Mouse (Mus musculus) sigmoid colon, adult 10 weeks (tissue): Measurements from ENCODE around the gene Bri3bp. TPM values are rescaled to one million over a fixed set of nuclear protein-coding genes. Genes with fewer than 3 reads are reported as not detected.

Experiments
- polyA plus RNA-seq: library from polyadenylated mRNA; stranded (reverse); fragments of 350-450 nt; fragmentation: Illumina TruSeq; extraction: RNeasy Lipid Tissue Mini Kit (QIAGEN cat#74804); gene quantifications from one replicate; pipeline ENCODE4 v1.2.3, GENCODE M21; 2014; ENCODE audit warnings: low read depth, low replicate concordance

Gene Bri3bp
- 5.4 TPM for polyA plus RNA-seq

DNA sequence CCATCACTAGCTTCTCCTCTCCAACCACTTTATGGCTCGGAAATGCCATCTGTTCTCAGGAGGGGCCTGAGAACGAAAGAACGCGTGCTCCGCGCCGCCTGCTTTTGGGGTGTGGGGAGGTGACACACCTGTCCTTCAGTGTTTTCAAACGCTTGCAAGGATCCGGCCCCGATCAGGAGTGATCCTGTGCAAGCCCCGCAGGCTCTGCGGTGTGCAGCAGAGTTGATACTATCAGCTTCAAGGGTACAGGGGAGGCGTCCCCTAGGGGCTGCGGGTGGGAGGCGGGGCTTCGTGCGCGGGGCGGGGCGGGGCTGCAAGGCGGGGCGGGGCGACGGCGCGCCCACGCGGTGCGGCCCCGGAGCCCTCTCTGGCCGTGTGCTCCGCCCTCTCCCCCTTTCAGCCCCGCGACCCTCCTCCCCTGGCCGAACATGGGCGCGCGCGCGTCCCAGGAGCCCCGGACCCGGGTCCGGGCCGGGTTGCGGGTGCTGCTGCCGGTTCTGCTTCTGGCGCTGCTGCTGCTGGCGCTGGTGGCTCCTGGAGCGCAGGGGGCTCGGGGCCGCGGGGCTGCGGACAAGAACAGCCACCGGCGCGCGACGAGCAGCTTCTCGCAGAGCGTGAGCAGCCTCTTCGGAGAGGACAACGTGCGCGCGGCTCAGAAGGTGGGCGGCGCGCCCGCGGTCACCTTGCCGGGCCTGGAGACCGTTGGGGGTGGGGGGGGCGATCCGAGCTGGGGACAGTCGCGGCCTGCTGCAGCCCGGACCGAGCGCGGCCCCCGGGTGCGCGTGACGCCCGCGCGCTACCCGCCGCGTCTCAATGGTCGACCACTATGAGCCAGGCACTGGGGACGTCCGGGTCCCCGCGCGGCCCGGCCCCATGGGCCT lies at the start of gene Bri3bp:
Gene Bri3bp (plus strand): TSS at position 335 of the 881 bp plus-strand sequence.

GRCm38 (mm10) chr5:125433793-125434337 lies 7.5 kb upstream of the Bri3bp start, which contains the start of gene Dhx37:
Gene Dhx37, minus strand, starts transcription at chr5:125434121.

GRCm38 (mm10) chr5:125475601-125476285 lies 34.4 kb downstream of the Bri3bp start, which contains the start of gene Aacs:
Gene Aacs, plus strand, starts transcription at chr5:125475814.

Other genes starting within 250 kb of the Bri3bp start
- 3.3 TPM for gene Scarb1, start 100.5 kb upstream of the Bri3bp start, polyA plus RNA-seq
- not detected for gene Gm10382, start 52.2 kb upstream of the Bri3bp start, polyA plus RNA-seq
- gene Ubc, start 51.4 kb upstream of the Bri3bp start, polyA plus RNA-seq = 15.6 TPM
- 2.2 TPM for gene Dhx37, start 7.4 kb upstream of the Bri3bp start, polyA plus RNA-seq
- 6.1 TPM for gene Aacs, start 34.2 kb downstream of the Bri3bp start, polyA plus RNA-seq
- gene Tmem132b, start 90.2 kb downstream of the Bri3bp start, polyA plus RNA-seq = 0.06 TPM